Mouse (Mus musculus) fat pad, adult 2 months (tissue): ENCODE data around the gene Akt3.

ENCODE experiments used
- DNase-seq: peaks from one replicate; pipeline ENCODE4 v3.0.0-alpha.2; 2011; ENCODE audit warnings: low read depth, low spot score; ENCODE audit errors: extremely low read depth

Akt3 gene

GRCm38 (mm10) chr1:176986990-176987740, 270.8 kb downstream of the Akt3 start:
- DNase-seq: no peak

- DNase-seq: no peak
Measured at GRCm38 (mm10) chr1:176986275-176986674, 271.7 kb downstream of the Akt3 start.

GRCm38 (mm10) chr1:176985691-176986090, 272.3 kb downstream of the Akt3 start:
- no peak for DNase-seq

- DNase-seq: no peak
Measured at GRCm38 (mm10) chr1:176982671-176983070, 275.3 kb downstream of the Akt3 start.

GRCm38 (mm10) chr1:176981511-176981910, 276.5 kb downstream of the Akt3 start:
- no peak for DNase-seq

- no peak for DNase-seq
Measured at GRCm38 (mm10) chr1:176980801-176981400, 277.1 kb downstream of the Akt3 start.

GRCm38 (mm10) chr1:176980140-176980539, 277.9 kb downstream of the Akt3 start:
- no peak for DNase-seq

- DNase-seq: no peak
Measured at GRCm38 (mm10) chr1:176979235-176979634, 278.8 kb downstream of the Akt3 start.

- no peak for DNase-seq
Measured at GRCm38 (mm10) chr1:176973356-176974088, 284.5 kb downstream of the Akt3 start.

- DNase-seq: no peak
Measured at GRCm38 (mm10) chr1:176971479-176971797, 286.6 kb downstream of the Akt3 start.

- DNase-seq: no peak
Measured at GRCm38 (mm10) chr1:176970635-176971478, 287.1 kb downstream of the Akt3 start.
